Mouse (Mus musculus): ENCODE results near the gene Tmem56. TPM values are rescaled to one million over a fixed set of nuclear protein-coding genes. Genes with fewer than 3 reads are reported as not detected.

Gene Tmem56
- total and polyA plus RNA-seq, 3 experiments, result 0.32 to 0.39 TPM; not detected in 1

- H3K27ac ChIP-seq (ENCODE audit: control insufficient read depth, low read depth, low read length), result no peak overlapping the region
- peaks cover 0 to 16% of the 10 kb centered on the region in 2 experiments; a peak in 2 of 4 replicates for H3K4me1 ChIP-seq (ENCODE audit: control insufficient read depth in 1 of 2, insufficient read depth in 2 of 2, low read length in 2 of 2)
- no peak overlapping the region for H3K4me3 ChIP-seq (ENCODE audit: control insufficient read depth in 1 of 2, insufficient read depth in 1 of 2, low read depth in 2 of 2, low read length in 2 of 2)
- H3K27me3 ChIP-seq (ENCODE audit: control insufficient read depth in 1 of 2, insufficient read depth in 2 of 2, low read length in 2 of 2), result no peaks in the 10 kb centered on the region; a peak in 1 of 4 replicates
- H3K36me3 ChIP-seq (ENCODE audit: control insufficient read depth in 1 of 2, insufficient read depth in 2 of 2, low read length in 2 of 2), result peaks cover 0 to 7% of the 10 kb centered on the region in 2 experiments; a peak in 2 of 4 replicates
- H3K79me2 ChIP-seq (ENCODE audit: control insufficient read depth, insufficient read depth, low read length, poor library complexity), result no peaks in the 10 kb centered on the region
- H3K9me3 ChIP-seq (replicated peaks; ENCODE audit: insufficient read depth, low read length), result no peaks in the 10 kb centered on the region
- DNase-seq (ENCODE audit: low read depth, low spot score), result no peak
- TF ChIP-seq MAFK (IDR thresholded peaks at IDR 0.05; ENCODE audit: borderline replicate concordance, low read depth, low read length) (no peak), SIN3A (IDR thresholded peaks at IDR 0.05; ENCODE audit: low read length) (no peak), MEF2A (IDR thresholded peaks at IDR 0.05; ENCODE audit: extremely low read depth, insufficient replicate concordance, low read depth, low read length, poor library complexity, severe bottlenecking) (no peak), CHD1 (IDR thresholded peaks at IDR 0.05; ENCODE audit: low read depth, low read length) (no peak), BHLHE40 (IDR thresholded peaks at IDR 0.05; ENCODE audit: borderline replicate concordance, low read depth, low read length) (no peak), CTCF (IDR thresholded peaks at IDR 0.05 in 2 of 3, conservative IDR thresholded peaks at IDR 0.05 in 1 of 3; ENCODE audit: control insufficient read depth in 1 of 3, insufficient read depth in 1 of 3, low read depth in 2 of 3, low read length in 3 of 3, poor library complexity in 1 of 3, severe bottlenecking in 1 of 3) (no peak), MXI1 (IDR thresholded peaks at IDR 0.05; ENCODE audit: low read depth, low read length) (no peak), JUND (IDR thresholded peaks at IDR 0.05; ENCODE audit: low read depth, low read length) (no peak), SMC3 (IDR thresholded peaks at IDR 0.05; ENCODE audit: low read depth, low read length) (no peak), TBP (IDR thresholded peaks at IDR 0.05; ENCODE audit: low read depth, low read length) (no peak), MAX (IDR thresholded peaks at IDR 0.05; ENCODE audit: low read length) (no peak), USF2 (IDR thresholded peaks at IDR 0.05; ENCODE audit: borderline replicate concordance in 1 of 2, insufficient read depth in 1 of 2, low read depth in 1 of 2, low read length in 2 of 2) (no peak), HCFC1 (IDR thresholded peaks at IDR 0.05; ENCODE audit: low read depth, low read length) (no peak), RCOR1 (IDR thresholded peaks at IDR 0.05; ENCODE audit: low read depth, low read length) (no peak), ZC3H11A (IDR thresholded peaks at IDR 0.05; ENCODE audit: low read depth, low read length) (no peak), ELF1 (IDR thresholded peaks at IDR 0.05; ENCODE audit: low read depth, low read length) (no peak)
- no peak overlapping the region for H3K9ac ChIP-seq (ENCODE audit: control insufficient read depth, low read depth, low read length, poor library complexity, severe bottlenecking)
Measured at GRCm38 (mm10) chr3:121202638-121203037, 80.3 kb downstream of the Tmem56 start.

DNA sequence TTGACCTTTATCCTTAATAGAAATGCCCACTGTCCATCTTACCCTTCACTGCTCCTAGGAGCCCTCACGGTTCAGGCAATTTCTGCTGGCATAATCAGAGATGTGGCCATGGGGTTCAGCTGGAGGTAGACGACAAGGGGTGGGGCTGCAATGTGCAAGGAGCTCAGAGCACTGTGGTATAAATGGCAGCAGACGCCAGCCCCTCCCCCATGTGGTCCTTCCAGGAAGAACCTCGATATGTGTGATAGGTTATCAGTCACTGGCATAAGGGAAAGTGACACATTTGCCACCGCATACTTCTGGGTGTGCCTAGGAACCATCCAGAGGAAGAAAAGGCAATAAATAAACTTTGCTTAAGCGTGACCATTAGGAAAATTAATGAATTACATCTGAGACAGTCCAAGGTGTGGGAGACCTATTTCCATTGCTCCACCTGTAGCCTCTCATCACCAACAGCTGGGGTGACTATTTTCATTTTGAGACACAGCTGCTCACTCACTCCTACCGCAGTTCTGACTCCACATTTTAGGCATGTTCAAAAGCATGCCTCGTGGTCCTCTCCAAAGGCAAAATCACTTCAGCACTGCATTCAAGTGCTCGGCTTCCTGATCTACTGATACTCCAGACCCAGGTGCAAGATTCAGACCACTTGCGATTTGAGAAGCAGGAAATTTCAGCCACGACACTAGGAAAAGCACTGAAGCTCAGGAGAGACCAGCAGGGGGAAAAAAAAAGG is 81.7 kb downstream of the Tmem56 start:
- DNase-seq (ENCODE audit: low read depth, low spot score), result peak; percentile 82
- TF ChIP-seq ZMIZ1 (IDR thresholded peaks at IDR 0.05; ENCODE audit: low read depth, low read length), result no peak
- 0 out of 2 replicates have a peak, but pooled peaks have one; percentile 31 for TF ChIP-seq MXI1 (IDR thresholded peaks at IDR 0.05; ENCODE audit: low read depth, low read length)
- TF ChIP-seq GATA1 (IDR thresholded peaks at IDR 0.05; ENCODE audit: low read depth, low read length), result peak; percentile 34; the same call in 1 of the 2 replicates
- TF ChIP-seq MAX (IDR thresholded peaks at IDR 0.05; ENCODE audit: low read length), result no peak
- TF ChIP-seq TAL1 (IDR thresholded peaks at IDR 0.05; ENCODE audit: low read length), result peak; percentile 73
- no peak for TF ChIP-seq UBTF (IDR thresholded peaks at IDR 0.05; ENCODE audit: borderline replicate concordance, insufficient read depth, low read depth, low read length)
- peak; percentile 65 to 77; a peak in 3 of 4 replicates for TF ChIP-seq EP300 (IDR thresholded peaks at IDR 0.05; ENCODE audit: low read depth in 1 of 2, low read length in 2 of 2)
- no peak for TF ChIP-seq USF1 (IDR thresholded peaks at IDR 0.05; ENCODE audit: low read depth, low read length)
- no peak for TF ChIP-seq ZC3H11A (IDR thresholded peaks at IDR 0.05; ENCODE audit: low read depth, low read length)
- TF ChIP-seq ETS1 (IDR thresholded peaks at IDR 0.05; ENCODE audit: low read depth, low read length), result peak; percentile 37; the same call in 1 of the 2 replicates
- no peak for TF ChIP-seq CHD1 (IDR thresholded peaks at IDR 0.05; ENCODE audit: low read depth, low read length)
- TF ChIP-seq E2F4 (IDR thresholded peaks at IDR 0.05; ENCODE audit: borderline replicate concordance, low read depth, low read length), result no peak
- peak; percentile 44; the same call in 1 of the 2 replicates for TF ChIP-seq SIN3A (IDR thresholded peaks at IDR 0.05; ENCODE audit: low read length)
- 0 out of 2 replicates have a peak, but pooled peaks have one; percentile 37 for TF ChIP-seq RCOR1 (IDR thresholded peaks at IDR 0.05; ENCODE audit: low read depth, low read length)
- peak; percentile 29; the same call in 1 of the 2 replicates for TF ChIP-seq TCF12 (IDR thresholded peaks at IDR 0.05; ENCODE audit: low read depth, low read length)
- H3K9ac ChIP-seq (ENCODE audit: control insufficient read depth, low read depth, low read length, poor library complexity, severe bottlenecking), result no peak overlapping the region
- H3K9me3 ChIP-seq (replicated peaks; ENCODE audit: insufficient read depth, low read length), result no peaks in the 10 kb centered on the region
- peaks cover 0 to 16% of the 10 kb centered on the region in 2 experiments; a peak in 2 of 4 replicates for H3K4me1 ChIP-seq (ENCODE audit: control insufficient read depth in 1 of 2, insufficient read depth in 2 of 2, low read length in 2 of 2)
- no peaks in the 10 kb centered on the region; a peak in 1 of 4 replicates for H3K27me3 ChIP-seq (ENCODE audit: control insufficient read depth in 1 of 2, insufficient read depth in 2 of 2, low read length in 2 of 2)
- H3K27ac ChIP-seq (ENCODE audit: control insufficient read depth, low read depth, low read length), result no peak overlapping the region; the same call in 1 of the 2 replicates
- no peak overlapping the region; a peak in 1 of 4 replicates for H3K4me3 ChIP-seq (ENCODE audit: control insufficient read depth in 1 of 2, insufficient read depth in 1 of 2, low read depth in 2 of 2, low read length in 2 of 2)
- no peaks in the 10 kb centered on the region for H3K79me2 ChIP-seq (ENCODE audit: control insufficient read depth, insufficient read depth, low read length, poor library complexity)
- H3K36me3 ChIP-seq (ENCODE audit: control insufficient read depth in 1 of 2, insufficient read depth in 2 of 2, low read length in 2 of 2), result peaks cover 0 to 7% of the 10 kb centered on the region in 2 experiments; a peak in 2 of 4 replicates
